Mouse (Mus musculus) forebrain, embryonic 13.5 days (tissue): ENCODE results near the gene Spsb3. TPM values are rescaled to one million over a fixed set of nuclear protein-coding genes. Genes with fewer than 3 reads are reported as not detected.

Source experiments
- ATAC-seq: fragments of 200-750 bp; cut with Nextera tagmentation; 2 replicates; pipeline ENCODE4 v1.8.0; 2017
- H3K27ac ChIP-seq: fragments of 300-500 bp; sonication (generic); 2 replicates; pipeline ENCODE4 v1.5.1; 2015; ENCODE audit warnings: inconsistent platforms, mild to moderate bottlenecking, moderate library complexity
- H3K27me3 ChIP-seq: fragments of 300-500 bp; sonication (generic); 2 replicates; pipeline ENCODE4 v1.6.1; 2015; ENCODE audit warnings: mild to moderate bottlenecking, inconsistent platforms
- H3K36me3 ChIP-seq: fragments of 300-500 bp; sonication (generic); 2 replicates; pipeline ENCODE4 v1.6.1; 2015; ENCODE audit warnings: mild to moderate bottlenecking, inconsistent platforms; ENCODE audit not compliant: poor library complexity, severe bottlenecking
- H3K4me1 ChIP-seq: fragments of 300-500 bp; sonication (generic); 2 replicates; pipeline ENCODE4 v1.6.1; 2015; ENCODE audit warnings: inconsistent platforms
- H3K4me2 ChIP-seq: fragments of 300-500 bp; sonication (generic); 2 replicates; pipeline ENCODE4 v1.6.1; 2015; ENCODE audit warnings: inconsistent platforms, mild to moderate bottlenecking, moderate library complexity
- H3K4me3 ChIP-seq: fragments of 300-500 bp; sonication (generic); 2 replicates; pipeline ENCODE4 v1.5.1; 2015; ENCODE audit warnings: mild to moderate bottlenecking, inconsistent platforms
- H3K9ac ChIP-seq: fragments of 300-500 bp; sonication (generic); 2 replicates; pipeline ENCODE4 v1.6.1; 2015; ENCODE audit warnings: mild to moderate bottlenecking, inconsistent platforms
- H3K9me3 ChIP-seq: fragments of 300-500 bp; sonication (generic); replicated peaks from 2 replicates; pipeline ENCODE4 v1.6.1; 2016; ENCODE audit warnings: inconsistent platforms
- WGBS: fragments of 180-500 bp; shearing (Covaris S2); methylation state at CpG from one replicate; pipeline ENCODE4 v1.1.7; 2015; 5-methylcytosine and 5-hydroxymethylcytosine counted together
- polyA plus RNA-seq: library from polyadenylated mRNA; unstranded; fragments of >200 nt; fragmentation: Nextera tagmentation; extraction: Ambion mirVana; gene quantifications from 2 replicates; pipeline ENCODE4 v1.2.1, GENCODE M21; 2015

The Spsb3 gene
- polyA plus RNA-seq, 1 experiment from 2014 or later = 64.3 TPM

GRCm38 (mm10) chr17:24851381-24852125, 34.9 kb upstream of the Spsb3 start:
- Histone ChIP-seq H3K36me3 (peaks cover 34% of the 10 kb centered on the region), H3K4me3 (peak overlapping the region; percentile 70), H3K9ac (peak overlapping the region; percentile 75), H3K27ac (no peak overlapping the region), H3K27me3 (peaks cover 9% of the 10 kb centered on the region), H3K4me1 (peaks cover 23% of the 10 kb centered on the region), H3K4me2 (peak overlapping the region; percentile 89), H3K9me3 (no peaks in the 10 kb centered on the region)
- no peak for ATAC-seq
- WGBS = 80% methylated on average over 10 of the region's 10 CpGs

- 79% methylated on average over 3 of the region's 3 CpGs for WGBS
- Histone ChIP-seq H3K4me1 (peaks cover 4% of the 10 kb centered on the region), H3K4me3 (no peak overlapping the region), H3K36me3 (peaks cover 64% of the 10 kb centered on the region), H3K27me3 (peaks cover 9% of the 10 kb centered on the region), H3K4me2 (no peak overlapping the region), H3K9ac (no peak overlapping the region), H3K9me3 (no peaks in the 10 kb centered on the region), H3K27ac (no peak overlapping the region)
- ATAC-seq = no peak
Observed at GRCm38 (mm10) chr17:24855838-24856464, 30.5 kb upstream of the Spsb3 start.

- H3K36me3 ChIP-seq = peaks cover 71% of the 10 kb centered on the region
- WGBS = 89% methylated on average over 13 of the region's 13 CpGs
Observed at GRCm38 (mm10) chr17:24856589-24856988, 29.9 kb upstream of the Spsb3 start.

GRCm38 (mm10) chr17:24857831-24858470, 28.5 kb upstream of the Spsb3 start:
- no peaks in the 10 kb centered on the region for H3K9me3 ChIP-seq
- no peak overlapping the region for H3K4me2 ChIP-seq
- H3K27me3 ChIP-seq = no peaks in the 10 kb centered on the region
- WGBS = 88% methylated on average over 8 of the region's 8 CpGs
- peaks cover 78% of the 10 kb centered on the region for H3K36me3 ChIP-seq
- no peak overlapping the region for H3K9ac ChIP-seq
- H3K4me3 ChIP-seq = no peak overlapping the region
- ATAC-seq = no peak
- no peaks in the 10 kb centered on the region for H3K4me1 ChIP-seq
- no peak overlapping the region for H3K27ac ChIP-seq

More at GRCm38 (mm10) chr17:24856589-24856988, 29.9 kb upstream of the Spsb3 start:
- no peak overlapping the region for H3K4me3 ChIP-seq
- no peak overlapping the region for H3K9ac ChIP-seq
- H3K27me3 ChIP-seq = peaks cover 2% of the 10 kb centered on the region
- no peaks in the 10 kb centered on the region for H3K9me3 ChIP-seq
- no peaks in the 10 kb centered on the region for H3K4me1 ChIP-seq
- H3K4me2 ChIP-seq = no peak overlapping the region
- H3K27ac ChIP-seq = no peak overlapping the region
- ATAC-seq = no peak

GRCm38 (mm10) chr17:24858967-24859366, 27.5 kb upstream of the Spsb3 start:
- 87% methylated on average over 6 of the region's 6 CpGs for WGBS
- Histone ChIP-seq H3K4me3 (no peak overlapping the region), H3K27ac (no peak overlapping the region), H3K36me3 (peaks cover 75% of the 10 kb centered on the region), H3K9me3 (no peaks in the 10 kb centered on the region), H3K4me2 (no peak overlapping the region), H3K27me3 (no peaks in the 10 kb centered on the region), H3K4me1 (no peaks in the 10 kb centered on the region), H3K9ac (no peak overlapping the region)
- ATAC-seq = 0 out of 2 replicates have a peak, but pooled peaks have one; percentile 36

- Histone ChIP-seq H3K4me1 (no peaks in the 10 kb centered on the region), H3K36me3 (peaks cover 75% of the 10 kb centered on the region), H3K27me3 (no peaks in the 10 kb centered on the region), H3K9ac (no peak overlapping the region), H3K27ac (no peak overlapping the region), H3K4me2 (no peak overlapping the region), H3K9me3 (no peaks in the 10 kb centered on the region), H3K4me3 (no peak overlapping the region)
- no peak for ATAC-seq
- 98% methylated on average over 8 of the region's 8 CpGs for WGBS
Observed at GRCm38 (mm10) chr17:24860076-24860475, 26.4 kb upstream of the Spsb3 start.

- 100% methylated on average over 3 of the region's 3 CpGs for WGBS
- Histone ChIP-seq H3K9ac (no peak overlapping the region), H3K4me1 (no peaks in the 10 kb centered on the region), H3K27me3 (no peaks in the 10 kb centered on the region), H3K4me2 (no peak overlapping the region), H3K4me3 (no peak overlapping the region), H3K9me3 (no peaks in the 10 kb centered on the region), H3K36me3 (peaks cover 65% of the 10 kb centered on the region), H3K27ac (no peak overlapping the region)
- no peak for ATAC-seq
Observed at GRCm38 (mm10) chr17:24861785-24862184, 24.7 kb upstream of the Spsb3 start.

- no peak within 1 kb of the TSS for H3K4me2 ChIP-seq
- no peak for ATAC-seq
- no peaks in the 10 kb centered on the region for H3K4me1 ChIP-seq
- H3K4me3 ChIP-seq = no peak within 1 kb of the TSS
- 0 out of 2 replicates have a peak within 1 kb of the TSS, but pooled peaks have one; percentile 26 for H3K9ac ChIP-seq
- H3K27ac ChIP-seq = no peak within 1 kb of the TSS
- no peaks in the 10 kb centered on the region for H3K9me3 ChIP-seq
- H3K27me3 ChIP-seq = no peaks in the 10 kb centered on the region
- WGBS = 89% methylated on average over 8 of the region's 8 CpGs
- H3K36me3 ChIP-seq = peaks cover 39% of the 10 kb centered on the region
Observed at GRCm38 (mm10) chr17:24865776-24866175, 20.7 kb upstream of the Spsb3 start, which contains the start of gene Igfals. TSS of gene Igfals (plus strand) at chr17:24865997.

GRCm38 (mm10) chr17:24867914-24868313, 18.5 kb upstream of the Spsb3 start:
- peaks cover 19% of the 10 kb centered on the region for H3K36me3 ChIP-seq
- no peak overlapping the region for H3K4me2 ChIP-seq
- ATAC-seq = no peak
- no peak overlapping the region for H3K9ac ChIP-seq
- H3K27ac ChIP-seq = no peak overlapping the region
- 92% methylated on average over 10 of the region's 10 CpGs for WGBS
- H3K4me1 ChIP-seq = no peaks in the 10 kb centered on the region
- no peak overlapping the region for H3K4me3 ChIP-seq
- no peaks in the 10 kb centered on the region for H3K9me3 ChIP-seq
- H3K27me3 ChIP-seq = no peaks in the 10 kb centered on the region

GRCm38 (mm10) chr17:24873695-24874404, 12.6 kb upstream of the Spsb3 start:
- no peaks in the 10 kb centered on the region for H3K9me3 ChIP-seq
- no peak overlapping the region for H3K4me2 ChIP-seq
- H3K27me3 ChIP-seq = no peaks in the 10 kb centered on the region
- H3K4me3 ChIP-seq = no peak overlapping the region
- H3K4me1 ChIP-seq = no peaks in the 10 kb centered on the region
- 49% methylated on average over 4 of the region's 4 CpGs for WGBS
- H3K36me3 ChIP-seq = no peaks in the 10 kb centered on the region
- H3K9ac ChIP-seq = no peak overlapping the region
- no peak overlapping the region for H3K27ac ChIP-seq
- no peak for ATAC-seq

- no peak for ATAC-seq
- Histone ChIP-seq H3K4me3 (no peak overlapping the region), H3K9ac (no peak overlapping the region), H3K9me3 (no peaks in the 10 kb centered on the region), H3K36me3 (no peaks in the 10 kb centered on the region), H3K4me2 (no peak overlapping the region), H3K4me1 (no peaks in the 10 kb centered on the region), H3K27me3 (no peaks in the 10 kb centered on the region), H3K27ac (no peak overlapping the region)
- 35% methylated on average over 1 of the region's 1 CpGs for WGBS
Observed at GRCm38 (mm10) chr17:24874405-24874745, 12.1 kb upstream of the Spsb3 start.

- WGBS = 78% methylated on average over 8 of the region's 8 CpGs
- H3K27ac ChIP-seq = no peak overlapping the region
- no peaks in the 10 kb centered on the region for H3K36me3 ChIP-seq
- H3K4me1 ChIP-seq = no peaks in the 10 kb centered on the region
- H3K9ac ChIP-seq = no peak overlapping the region
- no peak overlapping the region for H3K4me2 ChIP-seq
- no peak overlapping the region for H3K4me3 ChIP-seq
- H3K9me3 ChIP-seq = no peaks in the 10 kb centered on the region
- H3K27me3 ChIP-seq = no peaks in the 10 kb centered on the region
- ATAC-seq = no peak
Observed at GRCm38 (mm10) chr17:24874989-24875388, 11.5 kb upstream of the Spsb3 start.
